Mouse (Mus musculus) embryonic stem cell, embryonic (primary cell): ENCODE measurements around the gene Ksr1.

Source experiments
- CTCF ChIA-PET, 4 experiments: fragments of 300-600 bp in 2 of 4; fragments of 350-600 bp in 2 of 4; sonication (Branson Sonifier 250); formaldehyde crosslinking; loops; one replicate each; lab custom pipeline; 2022; ENCODE audit warnings: inconsistent platforms in 2 of 4; lab: Charles Lee
- POLR2A ChIA-PET, 4 experiments: fragments of 300-600 bp in 2 of 4; fragments of 350-600 bp in 2 of 4; sonication (Branson Sonifier 250); formaldehyde crosslinking; loops; one replicate each; lab custom pipeline; 2022; ENCODE audit warnings: antibody characterized with exemption in 4 of 4, inconsistent platforms in 1 of 4; lab: Charles Lee

Ksr1 gene

GRCm38 (mm10) chr11:79075044-79075443 is 71.2 kb downstream of the Ksr1 start:
- POLR2A ChIA-PET: interaction anchor here in 3 of 4 experiments (0.6 to 1.7 kb wide), 8 partner anchors 10 to 65 kb away, joined by 3 to 7 read pairs (median 3); no protein-coding TSS in a partner anchor
- CTCF ChIA-PET: interaction anchor here (0.5 to 1.4 kb wide), 8 partner anchors 27 to 561 kb away, joined by 3 to 9 read pairs (median 4); no protein-coding TSS in a partner anchor

DNA sequence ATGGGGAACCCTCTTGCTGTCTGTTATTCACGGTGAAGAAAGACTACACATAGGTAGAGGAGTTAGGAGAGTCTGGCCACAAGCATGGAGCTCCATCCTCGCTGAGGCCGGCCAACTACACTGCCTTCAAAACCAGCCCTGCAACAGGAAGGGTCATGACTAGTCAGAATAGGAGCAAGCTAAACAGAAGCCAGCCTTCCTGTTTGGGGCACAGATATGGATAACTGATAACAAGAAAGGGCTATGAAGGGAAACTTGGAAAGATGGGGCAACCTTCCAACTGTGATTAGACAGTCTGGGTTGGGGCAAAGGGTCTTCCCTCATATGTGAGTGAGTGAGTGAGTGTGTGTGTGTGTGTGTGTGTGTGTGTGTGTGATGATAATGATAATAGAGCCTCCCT is 71.6 kb downstream of the Ksr1 start:
- ChIA-PET CTCF (interaction anchor here (0.5 to 1.4 kb wide), 7 partner anchors 115 to 561 kb away, joined by 3 to 9 read pairs (median 3); no protein-coding TSS in a partner anchor), POLR2A (interaction anchor here in 3 of 4 experiments (0.6 to 1.7 kb wide), 10 partner anchors 9 to 66 kb away, joined by 3 to 9 read pairs (median 3); no protein-coding TSS in a partner anchor)

DNA sequence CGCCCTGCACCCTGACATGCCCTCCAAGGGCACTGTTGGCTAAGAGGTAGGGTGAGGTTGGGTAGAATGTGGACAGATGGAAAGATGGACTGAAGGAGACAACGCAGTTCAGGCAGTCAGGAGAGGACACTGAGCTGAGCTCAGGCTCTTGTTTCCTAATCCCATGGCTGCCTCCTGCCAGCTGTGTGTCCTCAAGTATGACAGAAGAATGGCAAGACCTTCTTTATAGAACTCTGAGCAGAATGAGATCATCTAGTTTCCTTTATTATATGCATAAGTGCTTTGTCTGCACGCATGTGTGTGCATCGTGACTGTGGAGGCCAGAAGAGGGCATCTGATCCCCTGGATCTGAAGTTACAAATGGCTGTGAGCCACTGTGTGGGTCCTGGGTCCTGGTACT is 72.6 kb downstream of the Ksr1 start:
- POLR2A ChIA-PET: interaction anchor here in 1 of 4 experiments (1.3 to 1.5 kb wide), 2 partner anchors 10 to 22 kb away, joined by 3 to 9 read pairs; no protein-coding TSS in a partner anchor
- CTCF ChIA-PET: no interaction called here

- CTCF ChIA-PET: interaction anchor here in 2 of 4 experiments (0.5 to 2.0 kb wide), 2 partner anchors 42 to 247 kb away, joined by 5 to 6 read pairs; no protein-coding TSS in a partner anchor
- POLR2A ChIA-PET: interaction anchor here in 3 of 4 experiments (0.6 to 2.3 kb wide), 6 partner anchors 9 to 531 kb away, joined by 3 to 14 read pairs (median 6); no protein-coding TSS in a partner anchor
Measured at GRCm38 (mm10) chr11:79072108-79072507, 74.1 kb downstream of the Ksr1 start.

DNA sequence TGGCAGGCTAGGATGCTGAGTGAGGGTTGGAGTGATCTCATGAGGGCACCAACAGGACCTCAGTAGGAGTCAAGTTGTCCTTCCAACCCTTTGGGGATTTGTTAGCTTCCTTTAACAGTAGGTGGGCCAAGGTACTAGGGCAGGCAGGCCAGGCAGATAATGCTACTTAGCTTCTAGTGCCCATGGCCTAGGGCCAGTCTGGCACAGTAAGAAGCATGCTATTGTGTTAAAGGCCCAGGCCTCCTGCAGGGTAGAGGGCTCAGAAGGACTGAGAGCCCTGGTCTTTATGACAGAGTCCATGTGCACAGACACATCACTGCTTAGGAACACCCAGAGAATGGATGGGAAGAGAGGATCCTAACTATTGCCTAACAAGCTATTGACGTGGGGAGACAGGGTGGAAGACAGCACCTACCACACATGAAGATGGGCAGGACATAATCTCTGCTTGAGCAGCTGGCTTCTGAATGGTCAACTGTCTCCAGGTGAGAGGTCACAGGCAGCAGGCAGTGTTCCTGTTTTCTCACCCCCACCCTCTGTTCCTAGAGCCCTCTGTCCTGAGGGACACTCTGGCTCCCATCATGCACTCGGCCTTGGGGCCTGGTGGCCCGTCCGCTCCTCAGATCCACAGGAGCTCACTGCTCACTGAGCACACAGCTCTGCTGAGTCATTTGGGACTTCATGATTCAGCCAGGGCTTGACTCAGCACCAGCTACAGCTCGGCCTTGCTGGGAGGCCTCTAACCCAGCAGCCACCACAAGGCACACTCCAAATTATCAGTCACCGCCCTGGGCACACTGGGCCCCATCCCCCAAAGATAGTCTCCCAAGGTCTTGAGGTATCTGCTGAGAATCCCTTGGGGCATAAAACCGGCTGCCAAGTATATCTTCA is 74.9 kb downstream of the Ksr1 start:
- CTCF ChIA-PET: interaction anchor here in 2 of 4 experiments (0.5 to 2.0 kb wide), 4 partner anchors 41 to 744 kb away, joined by 3 to 6 read pairs (median 4); no protein-coding TSS in a partner anchor

DNA sequence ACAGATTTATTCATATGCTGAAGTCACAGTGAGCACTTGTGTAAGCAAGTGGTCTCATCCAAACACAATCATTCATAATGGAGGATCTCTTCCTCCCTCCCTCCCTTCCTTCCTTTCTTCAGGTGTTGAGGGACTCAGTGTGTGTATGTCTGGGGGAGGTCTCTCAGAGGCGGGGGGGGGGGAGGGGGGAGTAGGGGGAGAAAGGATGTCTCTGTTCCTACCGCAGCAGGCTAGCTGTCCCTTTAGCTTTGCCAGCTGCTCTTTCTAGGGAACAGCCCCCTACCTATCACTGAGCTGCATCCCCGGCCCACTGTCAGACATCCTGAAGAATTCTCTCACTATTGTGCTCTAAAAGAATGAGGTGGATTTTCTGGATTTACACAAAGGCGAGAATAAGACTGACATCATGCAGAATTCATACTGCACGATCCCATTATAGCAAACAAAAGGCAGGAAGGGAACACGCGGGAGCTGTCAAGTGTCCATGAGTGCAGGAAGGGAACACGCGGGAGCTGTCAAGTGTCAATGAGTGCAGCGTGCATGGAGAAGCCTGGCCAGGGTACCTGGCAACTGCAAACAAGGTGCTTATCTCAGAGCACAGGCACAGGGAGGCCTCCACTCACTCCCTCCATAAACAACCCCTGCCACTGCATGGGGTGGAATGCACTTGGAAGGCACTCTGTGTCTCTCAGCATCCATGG is 76.6 kb downstream of the Ksr1 start:
- ChIA-PET POLR2A (interaction anchor here in 2 of 4 experiments (0.6 to 2.3 kb wide), 3 partner anchors 26 to 628 kb away, joined by 3 to 6 read pairs (median 3); no protein-coding TSS in a partner anchor), CTCF (interaction anchor here in 3 of 4 experiments (0.5 to 1.4 kb wide), 3 partner anchors 24 to 323 kb away, joined by 3 to 4 read pairs (median 3); no protein-coding TSS in a partner anchor)

More for the DNA sequence above, 74.9 kb downstream of the Ksr1 start:
- POLR2A ChIA-PET: interaction anchor here in 3 of 4 experiments (0.6 to 2.3 kb wide), 11 partner anchors 9 to 530 kb away, joined by 3 to 14 read pairs (median 4); partner anchors contain the start of gene Wsb1 (in 1 of the 3)

DNA sequence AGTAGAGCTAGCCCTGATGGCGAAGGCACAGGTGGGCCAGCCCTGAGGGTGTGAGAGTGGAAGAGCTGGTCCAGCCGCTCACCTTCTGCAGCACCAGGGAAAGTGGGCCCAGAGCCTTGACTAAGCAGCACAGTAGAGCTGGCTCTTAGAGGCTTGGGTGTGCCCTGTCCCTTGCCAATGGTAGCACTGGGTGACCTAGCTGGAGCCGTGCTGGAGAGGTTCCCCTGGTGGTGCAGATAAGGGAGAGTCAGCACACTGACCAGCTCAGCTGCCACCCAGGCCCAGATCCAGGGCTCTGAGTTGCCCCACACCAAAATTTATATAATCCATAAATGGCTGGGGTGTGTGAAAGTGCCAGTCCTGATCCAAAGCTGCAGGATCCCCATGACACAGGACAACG is 79.0 kb downstream of the Ksr1 start:
- ChIA-PET POLR2A (interaction anchor here in 1 of 4 experiments (1.8 kb wide), 1 partner anchor 22 kb away, joined by 5 read pairs; no protein-coding TSS in a partner anchor), CTCF (interaction anchor here in 1 of 4 experiments (0.6 kb wide), 1 partner anchor 13 kb away, joined by 3 read pairs; no protein-coding TSS in a partner anchor)

DNA sequence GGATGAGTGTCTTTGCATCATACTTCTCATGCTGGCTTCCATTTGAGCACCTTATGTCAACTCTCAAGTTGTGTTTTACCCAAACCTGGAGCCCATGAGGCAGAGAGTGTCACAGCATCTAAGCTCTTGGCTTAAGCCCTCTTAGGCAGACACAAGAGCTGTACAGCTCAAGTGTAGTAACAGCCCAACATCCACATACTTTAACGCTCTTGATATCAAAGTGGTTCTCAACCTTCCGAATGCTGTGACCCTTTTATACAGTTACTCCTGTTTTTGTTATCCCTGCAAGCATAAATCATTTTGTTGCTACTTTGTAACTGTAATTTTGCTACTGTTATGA is 80.0 kb downstream of the Ksr1 start:
- CTCF ChIA-PET: no interaction called here

DNA sequence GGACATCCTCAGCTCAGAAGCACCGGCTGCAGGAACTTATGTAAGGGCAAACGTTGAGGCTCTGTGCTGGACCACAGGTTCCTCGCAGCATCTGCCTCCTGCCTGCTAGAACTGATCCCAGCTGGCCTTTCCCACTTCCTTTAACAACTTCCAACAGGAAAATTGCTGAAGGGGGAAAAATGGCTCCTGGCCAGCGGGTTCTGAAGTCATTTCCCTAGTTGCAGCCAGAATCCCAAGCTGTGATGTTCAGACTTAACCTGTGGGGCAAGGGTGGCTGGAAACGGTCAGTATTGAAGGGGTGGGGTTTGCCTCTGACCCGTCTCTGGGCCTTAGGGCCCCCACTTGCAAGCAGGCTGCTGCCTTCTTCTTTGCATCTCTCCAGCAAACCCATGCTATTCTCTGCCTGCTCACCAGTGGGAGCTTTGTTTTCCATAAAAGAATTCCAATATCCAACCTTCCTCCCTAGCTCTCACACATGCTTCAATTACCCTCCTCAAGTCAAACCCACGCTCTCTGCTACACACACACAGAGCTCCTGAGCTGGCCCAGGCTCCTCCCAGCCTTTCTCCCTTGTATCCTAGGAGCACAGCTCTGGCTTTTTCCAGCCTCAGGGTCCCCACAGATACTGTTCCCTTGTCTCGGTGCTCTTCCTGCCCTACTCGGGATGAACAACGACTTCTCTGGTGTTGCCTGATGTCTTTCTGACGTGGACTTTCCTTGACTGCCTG is 80.6 kb downstream of the Ksr1 start:
- CTCF ChIA-PET: no interaction called here
- POLR2A ChIA-PET: interaction anchor here in 3 of 4 experiments (0.9 to 1.8 kb wide), 4 partner anchors 9 to 63 kb away, joined by 3 to 5 read pairs (median 3); no protein-coding TSS in a partner anchor

More for the DNA sequence above, 80.0 kb downstream of the Ksr1 start:
- POLR2A ChIA-PET: interaction anchor here in 2 of 4 experiments (1.2 to 1.8 kb wide), 2 partner anchors 21 to 63 kb away, joined by 3 to 5 read pairs; no protein-coding TSS in a partner anchor

- ChIA-PET CTCF (interaction anchor here in 2 of 4 experiments (0.5 to 0.6 kb wide), 3 partner anchors 133 to 1224 kb away, joined by 3 to 19 read pairs (median 5); no protein-coding TSS in a partner anchor), POLR2A (interaction anchor here in 1 of 4 experiments (0.8 kb wide), 1 partner anchor 22 kb away, joined by 3 read pairs; no protein-coding TSS in a partner anchor)
Measured at GRCm38 (mm10) chr11:79064311-79064710, 81.9 kb downstream of the Ksr1 start.

DNA sequence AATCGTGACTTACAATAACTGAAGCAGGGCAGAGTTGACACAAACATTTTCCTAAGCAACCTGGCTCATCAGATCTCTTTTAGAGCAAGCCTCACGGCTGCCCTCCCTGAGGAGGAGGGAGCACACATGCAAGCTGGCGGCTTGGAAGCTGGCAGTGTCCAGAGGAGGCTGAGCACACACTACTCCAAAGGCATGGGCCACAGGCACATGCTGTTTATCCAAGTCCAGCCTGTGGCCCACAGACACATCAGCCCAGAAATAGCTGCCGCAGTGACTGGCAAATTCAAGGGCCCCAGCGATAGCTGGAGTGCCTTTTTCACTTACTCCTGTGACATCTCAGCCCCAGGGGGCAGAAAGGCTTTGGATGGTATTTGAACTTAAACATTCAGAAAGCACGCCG is 82.6 kb downstream of the Ksr1 start:
- ChIA-PET POLR2A (interaction anchor here in 1 of 4 experiments (0.6 kb wide), 1 partner anchor 127 kb away, joined by 3 read pairs; no protein-coding TSS in a partner anchor), CTCF (interaction anchor here in 1 of 4 experiments (0.6 kb wide), 1 partner anchor 1224 kb away, joined by 19 read pairs; no protein-coding TSS in a partner anchor)

DNA sequence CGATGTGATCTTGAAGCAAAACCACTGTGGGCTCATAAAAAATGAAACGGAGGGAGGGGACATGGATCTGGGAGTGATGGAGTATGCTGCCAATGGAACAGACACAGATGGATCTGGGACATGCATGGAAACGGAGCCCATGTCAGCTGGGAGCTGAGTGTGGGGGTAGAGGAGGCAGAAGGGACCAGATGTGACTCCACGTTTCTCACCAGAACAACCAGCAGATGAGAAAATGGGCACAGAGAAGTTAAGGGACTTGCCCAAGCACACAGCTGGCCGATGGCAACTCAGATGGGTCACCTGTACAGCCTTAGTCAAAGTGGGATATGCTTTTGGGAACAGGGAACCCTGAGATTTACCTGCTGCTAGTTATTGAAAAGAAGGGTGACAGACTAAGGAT is 83.3 kb downstream of the Ksr1 start:
- ChIA-PET POLR2A (interaction anchor here in 1 of 4 experiments (0.5 to 0.7 kb wide), 3 partner anchors 9 to 128 kb away, joined by 3 to 7 read pairs (median 3); no protein-coding TSS in a partner anchor), CTCF (no interaction called here)

- ChIA-PET CTCF (interaction anchor here in 2 of 4 experiments (0.5 to 1.5 kb wide), 2 partner anchors 31 to 235 kb away, joined by 3 to 4 read pairs; partner anchors contain the start of gene Gm9964 (in 1 of the 2)), POLR2A (interaction anchor here in 3 of 4 experiments (0.7 to 1.2 kb wide), 9 partner anchors 9 to 122 kb away, joined by 3 to 6 read pairs (median 3); no protein-coding TSS in a partner anchor)
Measured at GRCm38 (mm10) chr11:79061839-79062238, 84.4 kb downstream of the Ksr1 start.

DNA sequence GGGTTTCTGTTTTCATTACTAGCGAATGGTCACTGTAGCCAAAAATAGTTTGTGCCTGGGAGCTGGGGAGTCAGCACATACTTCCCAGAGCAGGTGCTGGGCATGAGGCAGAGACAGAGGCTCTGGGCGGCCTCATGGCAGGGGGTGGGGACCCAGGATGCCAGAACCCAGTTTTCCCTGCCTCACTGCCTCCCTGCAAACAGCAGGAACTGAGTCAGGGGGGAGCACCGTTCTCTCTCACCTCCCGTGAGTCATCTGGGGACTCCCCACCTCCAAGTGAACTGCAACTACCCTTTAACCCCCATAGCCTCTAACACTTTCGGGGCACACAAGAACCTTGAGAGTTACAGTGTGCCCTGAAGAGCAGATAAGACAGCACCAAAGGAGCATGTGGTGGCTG is 86.4 kb downstream of the Ksr1 start:
- POLR2A ChIA-PET: interaction anchor here in 1 of 4 experiments (2.3 kb wide), 1 partner anchor 11 kb away, joined by 8 read pairs; no protein-coding TSS in a partner anchor
- CTCF ChIA-PET: no interaction called here

DNA sequence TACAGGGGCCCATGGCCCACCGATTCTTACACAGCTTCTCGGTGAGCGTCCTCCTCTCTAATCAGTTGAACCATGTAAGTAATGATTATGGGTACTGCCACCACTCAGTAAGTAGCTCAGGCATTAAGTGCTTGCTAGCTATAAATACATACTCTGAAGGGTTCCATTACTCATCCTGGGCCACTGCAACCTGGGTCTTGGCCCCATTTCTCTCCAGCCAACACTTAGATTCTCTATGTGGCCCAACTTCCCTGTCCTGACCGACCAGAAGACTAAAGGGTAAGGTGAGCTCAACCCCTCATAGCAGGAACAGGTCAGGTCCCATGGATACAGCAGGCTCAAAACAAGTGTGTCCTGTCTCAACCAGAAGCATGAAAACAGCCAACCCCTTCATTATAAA is 87.1 kb downstream of the Ksr1 start:
- ChIA-PET POLR2A (interaction anchor here in 1 of 4 experiments (0.6 to 2.3 kb wide), 2 partner anchors 12 kb away, joined by 3 to 8 read pairs; no protein-coding TSS in a partner anchor), CTCF (no interaction called here)

DNA sequence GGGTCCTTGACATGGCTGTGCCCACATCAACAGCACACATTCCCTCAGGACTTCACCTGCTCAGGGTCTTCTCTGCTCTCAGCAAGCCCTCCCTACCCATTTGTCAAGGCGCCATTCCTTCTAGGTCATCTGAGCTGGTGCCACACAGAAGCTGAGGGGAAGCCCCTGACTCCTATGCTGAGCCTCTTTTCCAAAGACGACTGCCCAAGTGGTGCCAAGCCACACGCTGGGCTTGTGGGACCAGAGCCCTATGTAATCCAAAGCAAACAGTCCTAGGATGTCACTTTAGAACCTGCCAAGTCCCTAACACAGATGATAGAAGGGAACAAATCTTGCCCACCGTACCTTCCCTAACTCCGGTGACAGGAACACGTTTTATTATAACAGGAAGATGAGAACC is 87.6 kb downstream of the Ksr1 start:
- POLR2A ChIA-PET: interaction anchor here in 1 of 4 experiments (0.6 to 2.3 kb wide), 2 partner anchors 12 kb away, joined by 3 to 8 read pairs; no protein-coding TSS in a partner anchor
- CTCF ChIA-PET: no interaction called here
